Mouse (Mus musculus) neural tube, embryonic 11.5 days (tissue): ENCODE measurements around the gene Hipk4. TPM values are rescaled to one million over a fixed set of nuclear protein-coding genes. Genes with fewer than 3 reads are reported as not detected.

Source experiments
- ATAC-seq: fragments of 200-750 bp; cut with Nextera tagmentation; 2 replicates; pipeline ENCODE4 v1.8.0; 2017; ENCODE audit warnings: moderate number of reproducible peaks, mild to moderate bottlenecking, moderate TSS enrichment, moderate library complexity; ENCODE audit not compliant: insufficient read depth, low FRiP score, low TSS enrichment
- DNase-seq: peaks from one replicate; pipeline ENCODE4 v3.0.0-alpha.2; 2015; ENCODE audit warnings: low spot score
- H3K27ac ChIP-seq: fragments of 300-500 bp; sonication (generic); 2 replicates; pipeline ENCODE4 v1.5.1; 2014; ENCODE audit warnings: low read depth, mild to moderate bottlenecking, low read length
- H3K27me3 ChIP-seq: fragments of 300-500 bp; sonication (generic); 2 replicates; pipeline ENCODE4 v1.6.1; 2014; ENCODE audit warnings: mild to moderate bottlenecking, low read length, mixed read lengths; ENCODE audit not compliant: control insufficient read depth, insufficient read depth
- H3K36me3 ChIP-seq: fragments of 300-500 bp; sonication (generic); 2 replicates; pipeline ENCODE4 v1.6.1; 2014; ENCODE audit warnings: mild to moderate bottlenecking, low read length, moderate library complexity, mixed read lengths; ENCODE audit not compliant: control insufficient read depth, insufficient read depth
- H3K4me1 ChIP-seq: fragments of 300-500 bp; sonication (generic); 2 replicates; pipeline ENCODE4 v1.6.1; 2014; ENCODE audit warnings: low read length, mixed read lengths; ENCODE audit not compliant: control insufficient read depth, insufficient read depth
- H3K4me2 ChIP-seq: fragments of 300-500 bp; sonication (generic); 2 replicates; pipeline ENCODE4 v1.6.1; 2014; ENCODE audit warnings: low read depth, mild to moderate bottlenecking, moderate library complexity
- H3K4me3 ChIP-seq: fragments of 300-500 bp; sonication (generic); 2 replicates; pipeline ENCODE4 v1.5.1; 2014; ENCODE audit warnings: low read depth, low read length
- H3K9ac ChIP-seq: fragments of 300-500 bp; sonication (generic); 2 replicates; pipeline ENCODE4 v1.6.1; 2014; ENCODE audit warnings: mild to moderate bottlenecking, low read length
- H3K9me3 ChIP-seq: fragments of 300-500 bp; sonication (generic); 2 replicates; pipeline ENCODE4 v1.6.1; 2016; ENCODE audit warnings: low read length; ENCODE audit not compliant: control insufficient read depth
- WGBS: fragments of 180-500 bp; shearing (Covaris S2); extraction: QIAGEN DNeasy Blood & Tissue Kit; methylation state at CpG from one replicate; pipeline ENCODE4 v1.1.7; 2014; 5-methylcytosine and 5-hydroxymethylcytosine counted together
- polyA plus RNA-seq: library from polyadenylated mRNA; unstranded; fragments of >200 nt; fragmentation: Nextera tagmentation; extraction: Ambion mirVana; gene quantifications from 2 replicates; pipeline ENCODE4 v1.2.1, GENCODE M21; 2014

Gene Hipk4
- polyA plus RNA-seq, 1 experiment from 2014 or later = 0.50 TPM

DNA sequence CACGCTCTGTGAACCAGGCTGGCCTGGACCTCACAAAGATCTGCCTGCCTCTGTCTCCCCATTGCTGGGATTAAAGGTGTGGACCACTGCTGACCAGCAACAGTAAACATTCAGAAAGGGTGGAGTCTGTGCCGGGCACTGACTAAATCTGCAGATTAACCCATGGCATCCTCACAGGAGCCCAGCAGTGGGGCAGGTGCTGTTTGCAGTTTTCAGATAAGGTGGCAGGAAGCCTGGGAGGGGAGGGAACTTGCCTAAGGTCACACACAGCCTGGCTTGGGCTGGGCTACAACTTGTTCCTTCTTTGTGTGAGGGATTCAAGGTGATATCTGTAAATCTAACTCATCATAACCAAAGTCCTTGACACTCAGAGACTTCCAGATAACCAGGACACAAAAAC is 17.5 kb downstream of the Hipk4 start:
- DNase-seq (no peak), ATAC-seq (no peak)
- Histone ChIP-seq H3K27me3 (no peaks in the 10 kb centered on the region), H3K36me3 (peaks cover 7% of the 10 kb centered on the region), H3K9ac (no peak overlapping the region), H3K9me3 (no peaks in the 10 kb centered on the region), H3K4me1 (no peaks in the 10 kb centered on the region), H3K4me3 (no peak overlapping the region), H3K4me2 (no peak overlapping the region), H3K27ac (no peak overlapping the region)
- 78% methylated on average over 2 of the region's 2 CpGs for WGBS

DNA sequence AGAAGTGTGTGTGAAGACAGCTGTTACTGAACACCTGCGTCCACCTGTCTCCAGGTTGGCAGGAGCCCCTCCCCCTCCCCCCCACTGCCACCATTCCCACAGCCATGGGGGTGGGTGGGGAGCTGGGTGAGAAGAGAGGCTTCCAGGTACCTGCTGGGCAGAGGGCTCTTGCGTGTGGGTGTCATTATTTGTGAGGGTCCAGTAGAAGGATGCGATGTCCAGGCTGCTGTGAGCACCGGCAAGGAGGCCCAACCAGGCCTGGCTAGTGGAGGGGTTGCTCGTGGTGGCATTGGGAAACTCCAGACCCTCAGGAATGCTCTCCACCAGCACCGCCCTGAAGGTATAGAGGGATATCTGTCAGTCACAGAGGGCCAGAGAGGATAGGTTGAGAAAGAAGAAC is 17.9 kb downstream of the Hipk4 start:
- Histone ChIP-seq H3K4me1 (no peaks in the 10 kb centered on the region), H3K36me3 (peaks cover 7% of the 10 kb centered on the region), H3K9me3 (no peaks in the 10 kb centered on the region), H3K4me2 (no peak overlapping the region), H3K27ac (no peak overlapping the region), H3K4me3 (no peak overlapping the region), H3K27me3 (no peaks in the 10 kb centered on the region), H3K9ac (no peak overlapping the region)
- no peak for ATAC-seq
- no peak for DNase-seq
- WGBS = 85% methylated on average over 6 of the region's 6 CpGs

DNA sequence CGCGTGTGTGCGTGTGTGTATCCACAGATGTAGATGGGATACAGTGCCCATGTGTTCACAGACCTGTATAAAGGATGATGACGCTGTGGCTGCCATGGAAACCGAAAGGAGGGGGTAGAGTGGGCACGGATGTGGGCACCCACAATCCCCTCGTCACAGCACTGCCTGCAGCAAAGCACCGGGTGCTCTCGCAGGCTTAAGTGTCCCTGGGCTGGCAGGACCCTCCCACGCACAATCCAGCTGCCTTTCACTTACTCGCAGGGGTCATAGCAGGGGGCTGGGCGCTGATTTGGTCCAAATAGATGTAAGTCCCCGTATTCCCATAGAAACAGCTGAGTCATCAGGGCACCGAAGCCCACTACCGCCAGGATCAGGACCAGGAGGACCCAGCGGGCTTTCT is 18.4 kb downstream of the Hipk4 start:
- H3K9me3 ChIP-seq = no peaks in the 10 kb centered on the region
- peaks cover 3% of the 10 kb centered on the region for H3K36me3 ChIP-seq
- DNase-seq (no peak), ATAC-seq (no peak)
- H3K4me2 ChIP-seq = no peak overlapping the region
- no peak overlapping the region for H3K9ac ChIP-seq
- no peak overlapping the region for H3K4me3 ChIP-seq
- no peaks in the 10 kb centered on the region for H3K4me1 ChIP-seq
- no peaks in the 10 kb centered on the region for H3K27me3 ChIP-seq
- 80% methylated on average over 16 of the region's 16 CpGs for WGBS
- no peak overlapping the region for H3K27ac ChIP-seq

DNA sequence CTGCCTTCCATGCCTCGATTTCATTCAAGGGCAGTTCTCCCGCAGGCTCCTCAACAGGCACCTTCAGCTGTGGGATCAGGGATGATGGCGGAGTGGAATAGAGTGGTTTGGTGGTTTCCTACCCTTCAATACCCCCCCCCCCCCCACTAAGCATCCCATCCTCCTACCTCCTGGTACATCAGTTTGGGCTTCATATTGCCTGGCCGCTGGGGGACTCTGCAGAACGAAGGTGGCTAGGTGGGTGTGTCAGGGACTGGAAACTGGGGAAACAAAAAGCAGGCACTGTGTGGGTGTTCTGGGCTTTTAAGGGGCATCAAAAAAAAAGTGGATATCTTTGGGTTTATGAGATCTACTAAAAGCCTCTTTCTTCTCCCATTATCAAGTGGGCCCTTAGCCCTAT is 18.9 kb downstream of the Hipk4 start:
- DNase-seq (no peak), ATAC-seq (no peak)
- no peaks in the 10 kb centered on the region for H3K9me3 ChIP-seq
- peak overlapping the region; percentile 43 for H3K4me3 ChIP-seq
- 59% methylated on average over 5 of the region's 5 CpGs for WGBS
- H3K27ac ChIP-seq = no peak overlapping the region
- H3K9ac ChIP-seq = peak overlapping the region; percentile 62; the same call in 1 of the 2 replicates
- H3K27me3 ChIP-seq = no peaks in the 10 kb centered on the region
- H3K36me3 ChIP-seq = peaks cover 2% of the 10 kb centered on the region; the same call in 1 of the 2 replicates
- H3K4me1 ChIP-seq = no peaks in the 10 kb centered on the region
- H3K4me2 ChIP-seq = peak overlapping the region; percentile 56

DNA sequence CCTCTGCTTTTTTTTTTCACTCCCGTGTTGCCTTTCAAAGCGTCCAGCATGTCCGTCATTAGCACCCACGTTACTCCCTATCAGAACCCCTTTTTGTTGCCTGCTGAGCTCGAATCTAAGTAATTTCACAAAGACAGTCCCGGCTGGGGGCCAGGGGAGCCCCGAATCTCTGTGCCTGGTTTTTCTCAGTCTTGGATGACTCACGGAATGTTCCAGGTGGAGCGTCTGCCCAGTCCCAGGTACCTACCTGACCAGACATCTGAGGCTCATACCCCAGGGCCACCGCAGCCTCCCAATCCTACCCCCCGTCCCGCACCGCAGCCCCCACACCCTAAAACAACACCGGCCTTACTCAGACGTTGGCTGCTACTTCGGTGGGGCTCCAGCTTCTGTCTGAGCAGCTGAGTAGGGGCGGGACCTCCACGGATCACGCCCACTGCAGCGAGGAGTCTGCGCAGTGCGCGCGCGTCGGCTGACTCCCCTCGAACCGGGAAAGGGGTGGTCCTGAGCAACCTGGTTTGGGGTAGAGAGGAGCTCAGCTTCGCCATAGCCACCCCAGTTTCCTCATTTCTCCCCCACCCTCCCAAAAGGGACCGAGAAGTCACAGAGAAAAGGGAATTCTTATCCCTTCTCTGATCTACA is 19.4 kb downstream of the Hipk4 start:
- no peaks in the 10 kb centered on the region for H3K9me3 ChIP-seq
- 2% methylated on average over 30 of the region's 30 CpGs for WGBS

DNA sequence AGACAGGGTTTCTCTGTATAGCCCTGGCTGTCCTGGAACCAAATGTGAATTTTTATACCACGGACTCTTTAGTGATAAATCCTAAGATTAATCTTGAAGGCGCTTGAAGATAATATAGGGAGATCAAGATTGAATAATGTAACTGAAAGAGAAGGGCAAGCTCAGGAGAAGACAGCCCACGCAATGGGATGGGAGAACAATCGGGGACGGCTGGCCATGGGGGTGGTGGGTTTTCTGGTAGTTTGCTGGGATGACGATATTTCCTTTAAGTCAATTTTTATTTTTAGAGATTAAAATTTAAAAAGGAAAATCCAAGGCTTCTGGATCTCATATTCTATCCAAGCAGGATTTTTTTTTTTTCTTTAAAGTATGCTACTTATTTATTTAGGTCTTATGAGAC is 20.0 kb downstream of the Hipk4 start:
- DNase-seq (no peak), ATAC-seq (0 out of 2 replicates have a peak, but pooled peaks have one; percentile 13)
- Histone ChIP-seq H3K9ac (no peak overlapping the region), H3K4me1 (no peaks in the 10 kb centered on the region), H3K27ac (no peak overlapping the region), H3K4me3 (peak overlapping the region; percentile 43; the same call in 1 of the 2 replicates), H3K36me3 (no peaks in the 10 kb centered on the region; the same call in 1 of the 2 replicates), H3K27me3 (no peaks in the 10 kb centered on the region), H3K9me3 (no peaks in the 10 kb centered on the region), H3K4me2 (peak overlapping the region; percentile 56)
- 56% methylated on average over 6 of the region's 6 CpGs for WGBS

More for the DNA sequence above, 19.4 kb downstream of the Hipk4 start:
- Histone ChIP-seq H3K4me3 (peak overlapping the region; percentile 43), H3K4me2 (peak overlapping the region; percentile 56), H3K27me3 (no peaks in the 10 kb centered on the region), H3K4me1 (no peaks in the 10 kb centered on the region), H3K27ac (no peak overlapping the region), H3K36me3 (peaks cover under 1% of the 10 kb centered on the region; the same call in 1 of the 2 replicates), H3K9ac (peak overlapping the region; percentile 62)
- DNase-seq = peak; percentile 87
- ATAC-seq = peak; percentile 89

DNA sequence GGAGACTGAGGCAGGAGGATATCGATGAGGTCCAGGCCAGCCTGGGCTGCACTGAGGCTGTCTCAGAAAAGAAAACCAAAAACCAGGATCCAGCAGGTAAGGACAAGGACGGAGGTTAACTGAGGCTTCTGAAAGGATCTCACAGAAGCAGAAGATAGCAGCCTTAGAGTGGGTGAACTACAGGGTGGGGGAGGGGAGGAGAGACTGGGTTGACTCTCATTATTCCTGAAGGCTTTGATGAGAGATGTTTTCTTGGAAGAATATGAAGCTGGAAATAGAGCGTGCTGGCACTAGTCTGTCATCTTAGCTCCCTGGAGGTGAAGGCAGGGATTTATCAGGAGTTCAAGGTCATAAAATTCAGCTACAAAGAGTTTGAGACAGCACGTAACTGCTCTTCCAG is 20.8 kb downstream of the Hipk4 start:
- ATAC-seq = no peak
- 92% methylated on average over 4 of the region's 4 CpGs for WGBS
- no peak overlapping the region for H3K9ac ChIP-seq
- no peaks in the 10 kb centered on the region for H3K4me1 ChIP-seq
- no peaks in the 10 kb centered on the region; the same call in 1 of the 2 replicates for H3K36me3 ChIP-seq
- DNase-seq = no peak
- H3K27ac ChIP-seq = no peak overlapping the region
- H3K27me3 ChIP-seq = no peaks in the 10 kb centered on the region
- H3K4me2 ChIP-seq = no peak overlapping the region
- no peak overlapping the region for H3K4me3 ChIP-seq
- H3K9me3 ChIP-seq = no peaks in the 10 kb centered on the region

DNA sequence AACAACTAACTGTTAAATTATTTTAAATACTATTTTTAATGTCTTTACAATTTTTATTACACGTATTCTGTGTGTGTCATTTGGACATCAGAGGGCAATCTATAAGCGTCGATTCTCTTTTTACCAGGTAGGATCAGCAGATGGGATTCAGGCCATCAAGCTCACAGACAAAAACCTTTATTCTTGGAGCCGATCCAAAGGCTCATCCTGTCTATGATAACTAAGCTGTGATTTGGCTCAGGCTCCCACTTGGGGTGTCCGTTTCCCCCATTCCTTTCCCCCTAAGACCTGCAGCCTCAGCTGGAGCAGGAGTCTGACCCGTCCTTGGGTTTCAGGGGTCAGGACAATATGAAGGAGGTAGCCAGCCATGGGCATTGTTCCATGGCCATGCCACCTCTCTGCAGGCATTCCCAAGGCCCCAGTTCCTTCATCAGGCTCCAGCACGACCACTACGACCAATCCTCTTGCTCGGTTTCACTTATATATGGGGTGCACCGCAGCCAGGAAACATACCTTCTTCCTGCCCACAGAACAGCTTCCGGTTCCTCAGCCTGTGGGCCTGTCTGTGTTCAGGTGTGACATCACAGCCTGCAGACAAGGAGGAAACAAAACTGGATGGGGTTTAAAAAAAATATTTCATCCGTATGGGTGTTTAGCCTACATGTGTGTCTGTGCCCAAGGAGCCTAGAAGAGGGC is 21.8 kb downstream of the Hipk4 start:
- Histone ChIP-seq H3K9me3 (no peaks in the 10 kb centered on the region), H3K27me3 (no peaks in the 10 kb centered on the region), H3K36me3 (no peaks in the 10 kb centered on the region; the same call in 1 of the 2 replicates), H3K4me3 (no peak overlapping the region), H3K4me1 (no peaks in the 10 kb centered on the region), H3K27ac (no peak overlapping the region), H3K9ac (no peak overlapping the region), H3K4me2 (no peak overlapping the region)
- DNase-seq (no peak), ATAC-seq (no peak)
- 91% methylated on average over 12 of the region's 12 CpGs for WGBS

DNA sequence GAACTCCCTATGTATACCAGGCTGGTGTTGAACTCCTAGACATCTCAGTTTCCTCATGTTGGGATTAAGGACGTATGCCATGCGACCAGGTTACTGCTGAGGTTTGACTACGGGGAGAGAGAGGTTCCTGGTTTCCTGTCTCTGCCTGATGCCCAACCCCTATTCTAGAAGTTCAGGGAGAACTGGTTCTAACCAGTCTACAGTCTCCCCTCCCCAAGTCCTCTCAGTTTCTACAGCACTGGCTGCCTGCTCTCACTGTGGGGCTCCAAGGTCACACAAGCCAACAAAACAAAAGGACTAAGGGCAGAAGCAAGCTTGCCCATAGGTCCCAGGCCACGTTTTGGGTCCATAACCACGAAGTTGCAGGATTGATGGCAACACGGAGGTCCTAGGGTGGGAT is 26.5 kb downstream of the Hipk4 start:
- Histone ChIP-seq H3K9ac (no peak overlapping the region), H3K27ac (no peak overlapping the region), H3K9me3 (no peaks in the 10 kb centered on the region), H3K36me3 (no peaks in the 10 kb centered on the region), H3K4me2 (no peak overlapping the region), H3K27me3 (no peaks in the 10 kb centered on the region), H3K4me3 (no peak overlapping the region), H3K4me1 (no peaks in the 10 kb centered on the region; the same call in 1 of the 2 replicates)
- ATAC-seq = no peak
- no peak for DNase-seq
- 86% methylated on average over 6 of the region's 6 CpGs for WGBS
